9 mouse cellular contexts compared by ENCODE assay signal in genomic region chr10:61781461-61782128, GRCm38 (mm10). TPM values are rescaled to one million over a fixed set of nuclear protein-coding genes. Genes with fewer than 3 reads are reported as not detected.
DNase-seq lines count a peak whose midpoint lies in the region; ATAC-seq and TF ChIP-seq lines count a peak whose summit lies in the region.
"Had no signal": no experiment of that assay in that cellular context is flagged by ENCODE, and none has a peak within 500 bp of the region (broad histone marks: within the 10 kb centered on the region; RNA-seq: fewer than 3 reads in every experiment).

No protein-coding gene starts in this region.

- no peaks in the 10 kb centered on the region for H3K36me3 ChIP-seq in ES-Bruce4 (ENCODE audit: control insufficient read depth, insufficient read depth, low read length, poor library complexity, severe bottlenecking)
- H3K36me3 ChIP-seq in forebrain, embryonic 15.5 days, result no peaks in the 10 kb centered on the region

- TF ChIP-seq EP300 in ES-Bruce4 (IDR thresholded peaks at IDR 0.05; ENCODE audit: insufficient read depth, low read depth, low read length), result peak; percentile 28; the same call in 1 of the 2 replicates

- no peak overlapping the region for H3K27ac ChIP-seq in ES-Bruce4 (ENCODE audit: insufficient read depth, low read length)
- peak overlapping the region; percentile 99 for H3K27ac ChIP-seq in forebrain, embryonic 15.5 days (replicated peaks)

- no peaks in the 10 kb centered on the region for H3K9me3 ChIP-seq in ES-Bruce4 (replicated peaks; ENCODE audit: control insufficient read depth, insufficient read depth, low read length, poor library complexity, severe bottlenecking)
- no peaks in the 10 kb centered on the region for H3K9me3 ChIP-seq in forebrain, embryonic 15.5 days

- no peak overlapping the region for H3K4me3 ChIP-seq in ES-Bruce4 (ENCODE audit: low read depth, low read length)
- H3K4me3 ChIP-seq in forebrain, embryonic 15.5 days, result peak overlapping the region; percentile 97

- TF ChIP-seq POLR2A in ES-Bruce4 (IDR thresholded peaks at IDR 0.05; ENCODE audit: insufficient read depth, low read length), result no peak

- H3K27me3 ChIP-seq in ES-Bruce4 (ENCODE audit: control insufficient read depth, insufficient read depth, low read length, poor library complexity, severe bottlenecking), result no peaks in the 10 kb centered on the region
- H3K27me3 ChIP-seq in forebrain, embryonic 15.5 days, result no peaks in the 10 kb centered on the region

- H3K4me2 ChIP-seq in forebrain, embryonic 15.5 days (replicated peaks), result peak overlapping the region; percentile 73

- no peak overlapping the region for H3K9ac ChIP-seq in ES-Bruce4 (ENCODE audit: low read depth, poor library complexity, severe bottlenecking)
- H3K9ac ChIP-seq in forebrain, embryonic 15.5 days (replicated peaks), result peak overlapping the region; percentile 99; the same call in 1 of the 2 replicates

- TF ChIP-seq CTCF in ES-Bruce4 (IDR thresholded peaks at IDR 0.05; ENCODE audit: low read depth, low read length), result no peak

- WGBS in forebrain, embryonic 15.5 days, result 29% methylated on average over 9 of the region's 9 CpGs

- no peak for ATAC-seq in cerebellum, adult (ENCODE audit: insufficient number of reproducible peaks, low FRiP score, low TSS enrichment)
- ATAC-seq in forebrain, embryonic 15.5 days (replicated peaks), result no peak

- DNase-seq in cerebellum, adult 11-12 months, result peak; percentile 21
- DNase-seq in mesoderm, embryonic 11.5 days (ENCODE audit: low read depth, low spot score), result peak; percentile 35
- DNase-seq in adrenal gland, postnatal 36 days, result no peak
- no peak for DNase-seq in Muller cell, postnatal 12 days (ENCODE audit: inconsistent ontology term)
- DNase-seq in left cerebral cortex, postnatal 4 days, result no peak
- DNase-seq: adrenal gland, adult 2 months had no signal

- no peaks in the 10 kb centered on the region for H3K4me1 ChIP-seq in ES-Bruce4 (ENCODE audit: control insufficient read depth, insufficient read depth, low read length)
- peaks cover 29% of the 10 kb centered on the region for H3K4me1 ChIP-seq in forebrain, embryonic 15.5 days

- intact Hi-C loops in left cerebral cortex, postnatal 4 days (cut with DNase I), result no loop called here

RNA-seq across cellular contexts. Expression of gene H2afy2, which starts 2.4 kb away (rescaled TPM):
- 16.8 and 21.6 TPM in 2 replicates for polyA plus RNA-seq in ES-Bruce4 (2011; ENCODE audit: insufficient read depth, insufficient read length, low read depth, missing spikeins)
- 312 TPM in 2 replicates for polyA plus RNA-seq in forebrain, embryonic 15.5 days (2015; fragmentation: Nextera tagmentation; extraction: Ambion mirVana)
- 1 to 10 TPM; 9.1 to 9.4 TPM for total RNA-seq in adrenal gland, postnatal 36 days (2021)
- total RNA-seq in left cerebral cortex, postnatal 4 days (2021), result 100 to 1,000 TPM; 124 to 126 TPM

Comparison
In these comparisons a context has a peak if more than half of its experiments do, and no peak if none do; other contexts are left out.
1. DNase-seq: peak in cerebellum, adult 11-12 months (single experiment) and mesoderm, embryonic 11.5 days (single experiment); none in adrenal gland, postnatal 36 days (0 of 2), Muller cell, postnatal 12 days (single experiment) and left cerebral cortex, postnatal 4 days (single experiment).
2. RNA of gene H2afy2, which starts 2.4 kb away (total RNA-seq): 124 to 126 TPM in left cerebral cortex, postnatal 4 days; 9.1 to 9.4 TPM in adrenal gland, postnatal 36 days; every median in the first group is over 10 times any median in the second.